Mouse (Mus musculus) stomach, embryonic 16.5 days (tissue): ENCODE results near the gene Terb2. TPM values are rescaled to one million over a fixed set of nuclear protein-coding genes. Genes with fewer than 3 reads are reported as not detected.

ENCODE experiments used
- ATAC-seq: fragments of 200-750 bp; cut with Nextera tagmentation; 2 replicates; pipeline ENCODE4 v1.8.0; 2017; ENCODE audit warnings: moderate number of reproducible peaks, moderate TSS enrichment; ENCODE audit not compliant: insufficient read depth, low FRiP score
- H3K27ac ChIP-seq: fragments of 300-500 bp; sonication (generic); 2 replicates; pipeline ENCODE4 v1.5.1; 2014; ENCODE audit warnings: low read length
- H3K27me3 ChIP-seq: fragments of 300-500 bp; sonication (generic); 2 replicates; pipeline ENCODE4 v1.6.1; 2014; ENCODE audit warnings: low read length, control low read depth, mixed read lengths; ENCODE audit not compliant: control insufficient read depth, insufficient read depth
- H3K36me3 ChIP-seq: fragments of 300-500 bp; sonication (generic); 2 replicates; pipeline ENCODE4 v1.6.1; 2014; ENCODE audit warnings: low read length; ENCODE audit not compliant: control insufficient read depth, insufficient read depth
- H3K4me1 ChIP-seq: fragments of 300-500 bp; sonication (generic); 2 replicates; pipeline ENCODE4 v1.6.1; 2014; ENCODE audit warnings: low read length, control low read depth, mixed read lengths; ENCODE audit not compliant: control insufficient read depth, insufficient read depth
- H3K4me2 ChIP-seq: fragments of 300-500 bp; sonication (generic); 2 replicates; pipeline ENCODE4 v1.6.1; 2014; ENCODE audit warnings: low read depth, low read length, mixed read lengths
- H3K4me3 ChIP-seq: fragments of 300-500 bp; sonication (generic); replicated peaks from 2 replicates; pipeline ENCODE4 v1.5.1; 2014; ENCODE audit warnings: mild to moderate bottlenecking, low read length
- H3K9ac ChIP-seq: fragments of 300-500 bp; sonication (generic); 2 replicates; pipeline ENCODE4 v1.6.1; 2014; ENCODE audit warnings: low read length
- H3K9me3 ChIP-seq: fragments of 300-500 bp; sonication (generic); replicated peaks from 2 replicates; pipeline ENCODE4 v1.6.1; 2016; ENCODE audit warnings: low read length, control low read depth; ENCODE audit not compliant: control insufficient read depth
- WGBS: fragments of 180-500 bp; shearing (Covaris S2); extraction: QIAGEN DNeasy Blood & Tissue Kit; methylation state at CpG from one replicate; pipeline ENCODE4 v1.1.7; 2014; 5-methylcytosine and 5-hydroxymethylcytosine counted together
- polyA plus RNA-seq: library from polyadenylated mRNA; unstranded; fragments of >200 nt; fragmentation: Nextera tagmentation; extraction: Ambion mirVana; gene quantifications from 2 replicates; pipeline ENCODE4 v1.2.1, GENCODE M21; 2015

Terb2 gene
- polyA plus RNA-seq, 1 experiment from 2014 or later = not detected

GRCm38 (mm10) chr2:122172188-122172587 is 13.9 kb upstream of the Terb2 start:
- Histone ChIP-seq H3K4me3 (no peak overlapping the region), H3K4me1 (no peaks in the 10 kb centered on the region), H3K4me2 (no peak overlapping the region), H3K9me3 (no peaks in the 10 kb centered on the region), H3K27me3 (no peaks in the 10 kb centered on the region), H3K27ac (no peak overlapping the region), H3K36me3 (no peaks in the 10 kb centered on the region), H3K9ac (no peak overlapping the region)
- no peak for ATAC-seq
- 93% methylated on average over 2 of the region's 2 CpGs for WGBS

GRCm38 (mm10) chr2:122180051-122180822 is 5.8 kb upstream of the Terb2 start:
- Histone ChIP-seq H3K9me3 (no peaks in the 10 kb centered on the region), H3K9ac (no peak overlapping the region), H3K36me3 (no peaks in the 10 kb centered on the region), H3K4me3 (no peak overlapping the region), H3K4me1 (no peaks in the 10 kb centered on the region), H3K27ac (no peak overlapping the region), H3K27me3 (no peaks in the 10 kb centered on the region), H3K4me2 (no peak overlapping the region)
- WGBS = 72% methylated on average over 8 of the region's 8 CpGs
- no peak for ATAC-seq

- H3K4me3 ChIP-seq = no peak overlapping the region
- no peaks in the 10 kb centered on the region for H3K27me3 ChIP-seq
- WGBS = 87% methylated on average over 4 of the region's 4 CpGs
- no peak overlapping the region for H3K27ac ChIP-seq
- H3K4me2 ChIP-seq = no peak overlapping the region
- no peaks in the 10 kb centered on the region for H3K9me3 ChIP-seq
- H3K36me3 ChIP-seq = no peaks in the 10 kb centered on the region
- H3K4me1 ChIP-seq = no peaks in the 10 kb centered on the region
- no peak for ATAC-seq
- H3K9ac ChIP-seq = no peak overlapping the region
Measured at GRCm38 (mm10) chr2:122185086-122185485, 986 bp upstream of the Terb2 start.

- 87% methylated on average over 3 of the region's 3 CpGs for WGBS
- no peak overlapping the region for H3K4me3 ChIP-seq
- H3K36me3 ChIP-seq = no peaks in the 10 kb centered on the region
- H3K27ac ChIP-seq = no peak overlapping the region
- H3K27me3 ChIP-seq = no peaks in the 10 kb centered on the region
- H3K9me3 ChIP-seq = no peaks in the 10 kb centered on the region
- ATAC-seq = no peak
- H3K9ac ChIP-seq = no peak overlapping the region
- no peak overlapping the region for H3K4me2 ChIP-seq
- no peaks in the 10 kb centered on the region for H3K4me1 ChIP-seq
Measured at GRCm38 (mm10) chr2:122186751-122187150, 679 bp downstream of the Terb2 start.

- Histone ChIP-seq H3K4me2 (no peak overlapping the region), H3K27me3 (no peaks in the 10 kb centered on the region), H3K36me3 (no peaks in the 10 kb centered on the region), H3K4me1 (no peaks in the 10 kb centered on the region), H3K9me3 (no peaks in the 10 kb centered on the region), H3K4me3 (no peak overlapping the region), H3K27ac (no peak overlapping the region), H3K9ac (no peak overlapping the region)
- WGBS = 70% methylated on average over 3 of the region's 3 CpGs
- no peak for ATAC-seq
Measured at GRCm38 (mm10) chr2:122191849-122192248, 5.8 kb downstream of the Terb2 start.

- WGBS = 61% methylated on average over 1 of the region's 1 CpGs
- H3K27me3 ChIP-seq = no peaks in the 10 kb centered on the region
- H3K36me3 ChIP-seq = no peaks in the 10 kb centered on the region
- no peaks in the 10 kb centered on the region for H3K4me1 ChIP-seq
- no peak overlapping the region for H3K9ac ChIP-seq
- peak; percentile 53; the same call in 1 of the 2 replicates for ATAC-seq
- H3K27ac ChIP-seq = no peak overlapping the region
- H3K4me3 ChIP-seq = no peak overlapping the region
- no peaks in the 10 kb centered on the region for H3K9me3 ChIP-seq
- no peak overlapping the region for H3K4me2 ChIP-seq
Measured at GRCm38 (mm10) chr2:122194509-122194929, 8.4 kb downstream of the Terb2 start.

GRCm38 (mm10) chr2:122201501-122201900 is 15.4 kb downstream of the Terb2 start:
- no peak overlapping the region for H3K4me2 ChIP-seq
- no peaks in the 10 kb centered on the region for H3K27me3 ChIP-seq
- 0 out of 2 replicates have a peak, but pooled peaks cover under 1% of the 10 kb centered on the region for H3K4me1 ChIP-seq
- H3K9me3 ChIP-seq = no peaks in the 10 kb centered on the region
- H3K9ac ChIP-seq = no peak overlapping the region
- no peak overlapping the region for H3K4me3 ChIP-seq
- no peak overlapping the region for H3K27ac ChIP-seq
- no peak for ATAC-seq
- no peaks in the 10 kb centered on the region for H3K36me3 ChIP-seq
- WGBS = 68% methylated on average over 1 of the region's 1 CpGs

GRCm38 (mm10) chr2:122206440-122207107 is 20.5 kb downstream of the Terb2 start:
- Histone ChIP-seq H3K9me3 (no peaks in the 10 kb centered on the region), H3K4me3 (no peak overlapping the region), H3K36me3 (no peaks in the 10 kb centered on the region), H3K4me2 (no peak overlapping the region), H3K9ac (no peak overlapping the region), H3K27ac (no peak overlapping the region), H3K27me3 (no peaks in the 10 kb centered on the region), H3K4me1 (0 out of 2 replicates have a peak, but pooled peaks cover 3% of the 10 kb centered on the region)
- 54% methylated on average over 2 of the region's 2 CpGs for WGBS
- ATAC-seq = peak; percentile 61; the same call in 1 of the 2 replicates

- Histone ChIP-seq H3K27me3 (no peaks in the 10 kb centered on the region), H3K36me3 (no peaks in the 10 kb centered on the region), H3K27ac (no peak overlapping the region), H3K9me3 (no peaks in the 10 kb centered on the region), H3K9ac (no peak overlapping the region), H3K4me1 (0 out of 2 replicates have a peak, but pooled peaks cover 3% of the 10 kb centered on the region), H3K4me2 (no peak overlapping the region), H3K4me3 (no peak overlapping the region)
- WGBS = 66% methylated on average over 3 of the region's 3 CpGs
- no peak for ATAC-seq
Measured at GRCm38 (mm10) chr2:122210534-122211228, 24.6 kb downstream of the Terb2 start.
